Mouse (Mus musculus): ENCODE data around the gene Rccd1.

Rccd1 gene

GRCm38 (mm10) chr7:80260625-80261371 is 63.5 kb downstream of the Rccd1 start, which contains the start of gene Ngrn:
TSS of gene Ngrn (plus strand) at chr7:80261215.
- peak; percentile 76 for DNase-seq (ENCODE audit: low spot score)

- no peak for DNase-seq (ENCODE audit: low spot score)
Measured at GRCm38 (mm10) chr7:80257706-80258105, 66.5 kb downstream of the Rccd1 start.

GRCm38 (mm10) chr7:80255981-80256380 is 68.3 kb downstream of the Rccd1 start:
- no peak for DNase-seq (ENCODE audit: low spot score)

GRCm38 (mm10) chr7:80252886-80253285 is 71.4 kb downstream of the Rccd1 start:
- no peak for DNase-seq (ENCODE audit: low spot score)

- DNase-seq (ENCODE audit: low spot score), result no peak
Measured at GRCm38 (mm10) chr7:80252437-80252836, 71.8 kb downstream of the Rccd1 start.

GRCm38 (mm10) chr7:80246859-80247258 is 77.4 kb downstream of the Rccd1 start:
- no peak for DNase-seq (ENCODE audit: low spot score)

- DNase-seq (ENCODE audit: low spot score), result peak; percentile 93
Measured at GRCm38 (mm10) chr7:80246148-80246721, 78.0 kb downstream of the Rccd1 start, which contains the start of gene Ttll13. TSS of gene Ttll13 (plus strand) at chr7:80246376.

GRCm38 (mm10) chr7:80244851-80245250 is 79.4 kb downstream of the Rccd1 start:
- no peak for DNase-seq (ENCODE audit: low spot score)

All from ovary, postnatal 14 days (tissue).